Mouse (Mus musculus): ENCODE results near the gene Habp4.

DNA sequence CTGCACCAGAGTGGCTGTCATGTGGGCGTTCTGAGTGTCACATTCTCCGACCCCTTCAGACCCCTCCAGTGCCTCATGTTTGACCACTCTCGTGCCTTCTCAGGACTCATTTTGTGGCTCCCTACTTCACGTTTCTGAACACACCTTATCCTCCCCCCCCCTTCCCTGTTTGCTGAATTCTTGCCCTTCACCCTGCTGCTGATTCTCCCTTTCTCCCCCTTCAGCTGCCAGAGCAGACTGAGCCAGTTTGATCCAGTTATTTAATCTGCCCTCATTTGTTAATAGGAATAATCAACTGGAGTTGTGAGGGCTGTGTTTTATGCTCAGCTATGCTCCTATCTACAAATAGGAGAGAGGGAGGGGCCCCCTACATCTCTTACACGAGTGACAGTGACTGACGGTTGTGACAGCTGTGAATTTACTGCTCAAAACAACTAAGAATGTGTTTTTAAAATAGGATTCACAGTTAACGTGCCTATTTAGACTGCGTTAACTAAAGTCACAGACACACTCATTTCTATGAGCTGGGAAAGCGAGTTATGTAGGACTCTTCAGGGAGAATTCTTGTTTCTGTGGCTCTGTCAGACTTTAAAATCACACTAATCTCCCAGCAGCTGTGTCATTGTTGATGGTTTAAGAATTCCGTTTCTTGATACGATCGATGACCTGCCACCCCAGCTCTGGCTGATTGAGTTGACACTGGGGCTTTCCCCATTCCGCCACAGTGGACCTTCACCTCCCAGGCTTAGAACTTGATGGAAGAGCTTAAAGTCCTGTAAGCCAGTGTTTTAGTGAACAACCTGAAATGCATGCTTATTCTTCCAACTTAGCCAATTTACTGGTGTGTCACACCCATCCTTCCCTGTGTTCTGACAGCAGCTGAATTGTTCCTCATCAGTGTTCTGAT is 17.4 kb downstream of the Habp4 start:
- TF ChIP-seq TCF3 (IDR thresholded peaks at IDR 0.05; ENCODE audit: insufficient read length, low read depth) = no peak
- TF ChIP-seq MYOG (IDR thresholded peaks at IDR 0.05; ENCODE audit: control insufficient read depth in 1 of 3, insufficient read depth in 1 of 3, insufficient read length in 2 of 3, low read depth in 2 of 3) = no peak
- TF ChIP-seq POLR2A (IDR thresholded peaks at IDR 0.05; ENCODE audit: insufficient read length, low read depth) = no peak
- TF ChIP-seq POLR2AphosphoS2 (IDR thresholded peaks at IDR 0.05; ENCODE audit: insufficient read length, low read depth) = no peak
- no peak for TF ChIP-seq E2F4 (IDR thresholded peaks at IDR 0.05; ENCODE audit: insufficient read depth)
- TF ChIP-seq CEBPB (IDR thresholded peaks at IDR 0.05; ENCODE audit: insufficient read depth, poor library complexity, severe bottlenecking) = no peak
- TF ChIP-seq USF1 (IDR thresholded peaks at IDR 0.05; ENCODE audit: low read depth) = no peak
- TF ChIP-seq TCF12 (IDR thresholded peaks at IDR 0.05; ENCODE audit: insufficient read depth, poor library complexity, severe bottlenecking) = no peak
- TF ChIP-seq MYOD1 (IDR thresholded peaks at IDR 0.05; ENCODE audit: control insufficient read depth in 1 of 3, insufficient read length in 2 of 3, low read depth in 2 of 3) = no peak
- no peak for TF ChIP-seq SRF (IDR thresholded peaks at IDR 0.05; ENCODE audit: control insufficient read depth, insufficient read length, low read depth)
